Mouse (Mus musculus) kidney, adult 2 months (tissue): ENCODE measurements around the gene Art4.

Experiments
- CTCF ChIP-seq: fragments of 200-500 bp; conservative IDR thresholded peaks from 2 replicates; pipeline ENCODE4 v1.5.1; 2011; ENCODE audit warnings: low read depth, mild to moderate bottlenecking, control low read depth, low read length, moderate library complexity, mixed read lengths; ENCODE audit not compliant: insufficient read depth, insufficient read length
- POLR2A ChIP-seq: fragments of 200-500 bp; IDR thresholded peaks from one replicate; pipeline ENCODE4 v1.6.1; 2011; ENCODE audit warnings: low read depth, low read length, control low read depth

DNA sequence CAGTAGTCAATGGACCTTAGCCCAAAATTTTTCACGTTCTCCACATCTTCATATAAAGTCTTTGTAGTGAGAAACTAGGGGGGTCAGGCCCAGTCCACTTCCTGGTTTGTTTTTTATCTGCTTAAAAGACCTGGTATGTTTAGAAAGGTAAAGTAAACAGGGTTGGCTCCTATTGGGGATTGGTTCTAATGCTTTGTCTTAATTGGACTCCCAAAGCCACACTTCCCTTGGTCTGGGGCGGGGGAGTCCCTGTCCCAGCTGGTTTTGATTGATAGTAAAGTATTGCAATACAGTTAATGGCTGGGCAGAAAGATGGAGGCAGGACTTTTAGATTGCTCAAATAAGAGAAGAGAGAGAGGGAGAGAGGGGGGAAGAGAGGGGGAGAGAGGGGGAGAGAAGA is 43.5 kb upstream of the Art4 start:
- TF ChIP-seq CTCF (no peak), POLR2A (no peak)
